Mouse (Mus musculus) cerebellum, adult 2 months (tissue): ENCODE results near the gene Magea3. TPM values are rescaled to one million over a fixed set of nuclear protein-coding genes. Genes with fewer than 3 reads are reported as not detected.
"Not testable (repeated sequence)": the region's sequence is repeated elsewhere in the genome, so short reads cannot be mapped to it uniquely, and the experiment has no call there.

Source experiments
- DNase-seq, 2 experiments: peaks; one replicate each; pipeline ENCODE4 v3.0.0; 2021
- H3K27ac ChIP-seq: fragments of 200-500 bp; 2 replicates; pipeline ENCODE4 v1.5.1; 2012; ENCODE audit warnings: low read length, control low read depth, inconsistent platforms; ENCODE audit not compliant: insufficient read depth
- H3K27me3 ChIP-seq: fragments of 200-500 bp; 2 replicates; pipeline ENCODE4 v1.6.1; 2012; ENCODE audit warnings: inconsistent platforms, mild to moderate bottlenecking, low read length, moderate library complexity; ENCODE audit not compliant: control insufficient read depth, insufficient read depth
- H3K4me1 ChIP-seq: fragments of 200-500 bp; 2 replicates; pipeline ENCODE4 v1.6.1; 2011; ENCODE audit warnings: low read length; ENCODE audit not compliant: control insufficient read depth, insufficient read depth
- H3K4me3 ChIP-seq: fragments of 200-500 bp; replicated peaks from 2 replicates; pipeline ENCODE3; 2011; ENCODE audit warnings: mild to moderate bottlenecking, low read depth, low read length, control low read depth; ENCODE audit not compliant: insufficient read depth
- WGBS: fragments of 180-500 bp; shearing (Covaris S2); methylation state at CpG from one replicate; pipeline ENCODE4 v1.1.7; 2018; 5-methylcytosine and 5-hydroxymethylcytosine counted together
- polyA plus RNA-seq: library from polyadenylated mRNA; depleted of rRNA; stranded (reverse); fragments of >200 nt; gene quantifications from 2 replicates; pipeline ENCODE4 v1.2.3, GENCODE M21; 2012; rRNA removed

The Magea3 gene
- polyA plus RNA-seq = not detected in 2 replicates

- 40% methylated on average over 1 of the region's 1 CpGs for WGBS
- H3K4me3 ChIP-seq, H3K4me1 ChIP-seq, DNase-seq, H3K27me3 ChIP-seq, H3K27ac ChIP-seq: not testable (repeated sequence)
Observed at GRCm38 (mm10) chrX:154949405-154949804, at the start of gene Magea3. Gene Magea3, minus strand, starts transcription at chrX:154949505.

- not testable (repeated sequence) for DNase-seq, H3K27me3 ChIP-seq, H3K4me1 ChIP-seq, H3K4me3 ChIP-seq, H3K27ac ChIP-seq
- 86% methylated on average over 11 of the region's 11 CpGs for WGBS
Observed at GRCm38 (mm10) chrX:154995750-154996149, 46.4 kb upstream of the Magea3 start, which contains the start of gene Magea8. Gene Magea8, minus strand, starts transcription at chrX:154995850.

- H3K27me3 ChIP-seq = not testable (repeated sequence)
Observed at GRCm38 (mm10) chrX:154935887-154936286, 13.4 kb downstream of the Magea3 start, which contains the start of gene Magea6. Gene Magea6, minus strand, starts transcription at chrX:154935987.

More at GRCm38 (mm10) chrX:154935887-154936286, 13.4 kb downstream of the Magea3 start, which contains the start of gene Magea6:
- DNase-seq, H3K4me1 ChIP-seq, H3K27ac ChIP-seq, H3K4me3 ChIP-seq: not testable (repeated sequence)
- 63% methylated on average over 1 of the region's 1 CpGs for WGBS

Other genes with a start within 250 kb of the Magea3 start
- not detected in 2 replicates for gene Cldn34b1, start 59.2 kb downstream of the Magea3 start, polyA plus RNA-seq
- gene Magea6, start 13.5 kb downstream of the Magea3 start, polyA plus RNA-seq = not detected in 2 replicates
- not detected in 2 replicates for gene Magea8, start 46.3 kb upstream of the Magea3 start, polyA plus RNA-seq
- gene Magea5, start 113.6 kb upstream of the Magea3 start, polyA plus RNA-seq = not detected in 2 replicates
- not detected in 2 replicates for gene Magea1, start 140.3 kb upstream of the Magea3 start, polyA plus RNA-seq
- gene Magea2, start 144.2 kb upstream of the Magea3 start, polyA plus RNA-seq = not detected in 2 replicates
- 0.10 TPM in 1 of 2 replicates, not detected in the other for gene Cldn34b2, start 178.9 kb upstream of the Magea3 start, polyA plus RNA-seq